Mouse (Mus musculus): ENCODE measurements around the gene Nfkb2.

DNA sequence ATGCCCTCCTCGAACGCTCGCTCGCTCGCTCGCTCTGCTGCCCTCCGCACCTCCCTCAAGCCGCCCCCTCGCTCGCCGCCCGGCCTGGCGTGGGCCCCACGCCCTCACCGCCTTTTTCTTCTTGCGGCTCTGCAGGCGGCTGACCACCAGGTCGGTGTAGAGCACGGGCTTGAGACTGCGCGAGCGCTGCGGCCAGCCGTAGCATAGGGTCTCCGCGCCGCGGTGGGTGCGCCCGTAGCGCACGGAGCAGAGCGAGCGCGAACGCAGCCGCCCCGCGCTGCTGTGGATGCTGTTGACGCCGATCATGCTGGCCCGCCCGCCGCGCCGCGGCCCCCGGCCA is 13.4 kb downstream of the Nfkb2 start:
- TF ChIP-seq JUND (IDR thresholded peaks at IDR 0.05; ENCODE audit: low read depth, low read length) (no peak), POLR2A (IDR thresholded peaks at IDR 0.05; ENCODE audit: control insufficient read depth in 1 of 2, insufficient read depth in 1 of 2, low read depth in 1 of 2, low read length in 2 of 2, poor library complexity in 1 of 2) (no peak), KAT2A (conservative IDR thresholded peaks at IDR 0.05; ENCODE audit: low read depth, low read length) (no peak), EP300 (IDR thresholded peaks at IDR 0.05; ENCODE audit: low read depth in 1 of 2, low read length in 2 of 2) (no peak)

Data from MEL (cell line).